Mouse (Mus musculus): ENCODE measurements around the gene Fam163b. TPM values are rescaled to one million over a fixed set of nuclear protein-coding genes. Genes with fewer than 3 reads are reported as not detected.

Fam163b gene
- polyA plus RNA-seq, 1 experiment from 2014 or later, result 0.16 TPM

DNA sequence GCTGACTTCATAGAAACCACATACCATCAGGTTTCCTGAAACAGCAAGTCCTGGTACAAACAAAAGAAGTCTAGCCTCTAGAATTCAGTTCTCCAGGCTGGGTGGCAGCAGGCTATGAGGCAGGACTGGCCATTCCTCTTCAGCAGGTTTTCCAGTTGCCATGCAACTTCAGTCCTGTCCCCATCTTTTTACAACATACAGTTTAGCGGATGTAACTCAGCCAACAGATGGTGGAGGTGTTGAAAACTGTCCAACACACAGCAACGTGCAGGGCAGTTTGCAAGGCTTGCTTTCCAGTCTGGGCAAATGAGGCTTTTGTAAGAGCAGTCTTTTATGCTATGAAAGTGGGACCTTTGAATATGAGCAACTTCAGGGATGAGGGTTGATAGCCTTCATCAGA lies 2.7 kb upstream of the Fam163b start:
- Histone ChIP-seq H3K4me2 (ENCODE audit: low read depth, low read length) (no peak overlapping the region), H3K36me3 (ENCODE audit: control insufficient read depth, insufficient read depth, low read length) (no peaks in the 10 kb centered on the region), H3K27me3 (replicated peaks; ENCODE audit: control insufficient read depth, insufficient read depth, low read length) (peaks cover 28% of the 10 kb centered on the region), H3K27ac (ENCODE audit: low read length) (no peak overlapping the region), H3K4me3 (ENCODE audit: low read length) (no peak overlapping the region), H3K9me3 (ENCODE audit: control insufficient read depth, low read length) (no peaks in the 10 kb centered on the region), H3K9ac (ENCODE audit: low read depth, low read length) (no peak overlapping the region), H3K4me1 (ENCODE audit: control insufficient read depth, insufficient read depth, low read length) (peaks cover 4% of the 10 kb centered on the region; the same call in 1 of the 2 replicates)
- 72% methylated on average over 2 of the region's 2 CpGs for WGBS
- no peak for ATAC-seq

DNA sequence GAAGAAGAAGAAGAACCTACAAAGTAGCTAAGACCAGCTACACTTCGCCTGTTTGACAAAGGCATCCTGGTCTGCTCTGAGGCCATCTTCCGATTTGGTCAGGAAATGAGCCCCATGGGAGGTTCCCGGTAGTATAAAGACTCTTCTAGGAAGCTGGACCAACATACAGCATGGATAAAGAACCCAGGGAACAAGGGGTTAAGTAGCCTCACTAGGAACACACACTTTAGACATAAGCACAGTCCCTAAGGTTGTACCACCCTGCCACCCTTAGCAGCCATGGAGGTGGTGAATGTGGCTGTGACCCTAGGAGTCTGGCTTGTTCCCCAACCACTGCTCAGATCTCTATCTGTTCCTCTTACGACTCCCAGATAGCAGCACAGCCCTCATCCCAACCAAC lies 3.9 kb downstream of the Fam163b start:
- ATAC-seq, result no peak
- peaks cover 27% of the 10 kb centered on the region for H3K27me3 ChIP-seq (replicated peaks; ENCODE audit: control insufficient read depth, insufficient read depth, low read length)
- H3K36me3 ChIP-seq (ENCODE audit: control insufficient read depth, insufficient read depth, low read length), result no peaks in the 10 kb centered on the region
- H3K4me1 ChIP-seq (ENCODE audit: control insufficient read depth, insufficient read depth, low read length), result peaks cover 4% of the 10 kb centered on the region; the same call in 1 of the 2 replicates
- no peak overlapping the region for H3K9ac ChIP-seq (ENCODE audit: low read depth, low read length)
- H3K4me3 ChIP-seq (ENCODE audit: low read length), result no peak overlapping the region
- H3K4me2 ChIP-seq (ENCODE audit: low read depth, low read length), result no peak overlapping the region
- H3K27ac ChIP-seq (ENCODE audit: low read length), result no peak overlapping the region
- WGBS, result 55% methylated on average over 4 of the region's 4 CpGs
- no peaks in the 10 kb centered on the region for H3K9me3 ChIP-seq (ENCODE audit: control insufficient read depth, low read length)

DNA sequence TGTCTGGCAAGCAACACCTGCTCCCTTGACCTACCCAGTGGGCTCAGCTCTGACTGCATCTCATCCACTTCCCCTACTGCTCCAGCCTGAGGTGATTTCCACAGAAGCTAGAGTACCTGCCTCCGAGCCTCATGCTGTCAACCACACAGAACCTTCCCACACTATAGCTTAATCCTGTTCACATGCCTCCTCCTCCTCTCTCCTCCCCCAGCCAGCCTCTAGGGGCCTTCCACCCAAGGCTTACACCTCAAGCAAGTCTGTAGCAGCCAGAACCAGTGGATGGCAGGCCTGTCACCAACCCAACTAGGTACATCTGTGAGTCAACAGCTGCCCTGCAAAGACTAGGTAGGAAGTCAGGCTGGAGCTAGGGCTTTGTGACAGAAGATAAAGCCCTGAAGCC lies 5.5 kb downstream of the Fam163b start:
- no peak for ATAC-seq
- 70% methylated on average over 1 of the region's 1 CpGs for WGBS
- H3K9ac ChIP-seq (ENCODE audit: low read depth, low read length), result no peak overlapping the region
- H3K36me3 ChIP-seq (ENCODE audit: control insufficient read depth, insufficient read depth, low read length), result no peaks in the 10 kb centered on the region
- no peaks in the 10 kb centered on the region for H3K9me3 ChIP-seq (ENCODE audit: control insufficient read depth, low read length)
- peaks cover 16% of the 10 kb centered on the region for H3K27me3 ChIP-seq (replicated peaks; ENCODE audit: control insufficient read depth, insufficient read depth, low read length)
- H3K4me2 ChIP-seq (ENCODE audit: low read depth, low read length), result no peak overlapping the region
- H3K4me3 ChIP-seq (ENCODE audit: low read length), result no peak overlapping the region
- no peak overlapping the region for H3K27ac ChIP-seq (ENCODE audit: low read length)
- H3K4me1 ChIP-seq (ENCODE audit: control insufficient read depth, insufficient read depth, low read length), result no peaks in the 10 kb centered on the region

DNA sequence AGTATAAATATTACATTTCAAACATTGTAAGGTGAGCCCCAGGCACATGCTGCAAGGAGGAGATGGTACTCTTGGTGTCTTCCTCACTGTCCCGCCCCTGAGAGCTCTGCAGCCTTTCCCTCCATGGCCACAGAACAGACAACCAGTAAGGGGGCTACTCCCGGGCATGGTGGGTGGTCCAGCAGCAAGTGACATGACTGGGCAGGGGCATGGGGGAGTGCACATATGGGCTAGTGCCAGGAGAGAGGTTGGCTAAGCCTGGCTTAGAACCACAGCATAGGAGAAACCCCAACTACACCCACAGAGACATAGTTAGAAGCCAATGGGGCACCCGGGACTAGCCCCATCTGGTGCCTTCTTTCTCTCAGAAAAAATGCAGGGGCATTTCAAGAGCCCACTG lies 6.0 kb downstream of the Fam163b start:
- Histone ChIP-seq H3K4me1 (ENCODE audit: control insufficient read depth, insufficient read depth, low read length) (no peaks in the 10 kb centered on the region), H3K36me3 (ENCODE audit: control insufficient read depth, insufficient read depth, low read length) (no peaks in the 10 kb centered on the region), H3K9ac (ENCODE audit: low read depth, low read length) (no peak overlapping the region), H3K27me3 (replicated peaks; ENCODE audit: control insufficient read depth, insufficient read depth, low read length) (peaks cover 11% of the 10 kb centered on the region), H3K4me2 (ENCODE audit: low read depth, low read length) (no peak overlapping the region), H3K27ac (ENCODE audit: low read length) (no peak overlapping the region), H3K4me3 (ENCODE audit: low read length) (no peak overlapping the region), H3K9me3 (ENCODE audit: control insufficient read depth, low read length) (no peaks in the 10 kb centered on the region)
- 61% methylated on average over 3 of the region's 3 CpGs for WGBS
- ATAC-seq, result no peak

DNA sequence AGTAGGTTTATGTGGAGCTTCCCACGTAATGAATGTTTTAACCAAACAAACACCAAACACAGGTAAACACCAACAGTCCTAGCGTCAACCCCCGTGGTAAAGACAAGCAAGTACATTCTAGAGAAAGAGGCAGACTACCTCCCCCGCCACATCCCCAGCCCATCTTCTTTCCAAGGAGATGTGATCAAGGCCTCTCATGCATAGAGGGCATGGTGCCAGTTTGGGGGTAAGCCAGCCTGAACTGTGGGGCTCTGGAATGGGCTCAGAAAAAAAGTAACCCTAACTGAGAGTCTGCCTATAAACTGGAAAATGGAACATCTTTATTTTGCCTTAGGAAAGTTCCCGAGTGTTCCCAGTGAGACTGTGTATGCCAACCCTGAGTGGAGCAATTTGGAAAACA lies 6.4 kb downstream of the Fam163b start:
- H3K36me3 ChIP-seq (ENCODE audit: control insufficient read depth, insufficient read depth, low read length), result no peaks in the 10 kb centered on the region
- peaks cover 7% of the 10 kb centered on the region; the same call in 1 of the 2 replicates for H3K27me3 ChIP-seq (replicated peaks; ENCODE audit: control insufficient read depth, insufficient read depth, low read length)
- H3K27ac ChIP-seq (ENCODE audit: low read length), result no peak overlapping the region
- H3K4me1 ChIP-seq (ENCODE audit: control insufficient read depth, insufficient read depth, low read length), result no peaks in the 10 kb centered on the region
- no peak for ATAC-seq
- 66% methylated on average over 5 of the region's 5 CpGs for WGBS
- H3K4me2 ChIP-seq (ENCODE audit: low read depth, low read length), result no peak overlapping the region
- H3K9me3 ChIP-seq (ENCODE audit: control insufficient read depth, low read length), result no peaks in the 10 kb centered on the region
- no peak overlapping the region for H3K4me3 ChIP-seq (ENCODE audit: low read length)
- H3K9ac ChIP-seq (ENCODE audit: low read depth, low read length), result no peak overlapping the region

DNA sequence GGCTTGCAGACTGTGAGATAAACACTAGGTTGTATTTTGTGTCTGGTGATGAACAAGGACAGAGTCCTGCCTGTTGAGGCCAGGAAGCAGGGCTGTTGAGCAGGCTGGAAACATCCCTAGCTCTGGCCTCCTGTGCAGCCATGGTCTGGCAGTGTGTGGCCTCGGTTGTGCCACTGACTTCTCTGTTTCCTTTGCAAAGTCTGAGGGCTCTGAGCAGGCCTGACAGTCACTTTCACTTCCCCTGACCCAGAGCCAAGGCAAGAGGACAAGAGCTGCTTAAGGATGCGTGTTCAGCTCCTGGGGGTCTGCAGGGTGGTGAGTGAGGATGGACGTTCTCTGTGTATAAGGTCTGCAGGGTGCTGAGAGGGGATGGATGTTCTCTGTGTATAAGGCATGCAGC lies 13.3 kb downstream of the Fam163b start:
- H3K4me3 ChIP-seq (ENCODE audit: low read length), result no peak overlapping the region
- WGBS, result 67% methylated on average over 3 of the region's 3 CpGs
- no peak overlapping the region for H3K27ac ChIP-seq (ENCODE audit: low read length)
- no peaks in the 10 kb centered on the region for H3K9me3 ChIP-seq (ENCODE audit: control insufficient read depth, low read length)
- H3K9ac ChIP-seq (ENCODE audit: low read depth, low read length), result no peak overlapping the region
- ATAC-seq, result no peak
- H3K36me3 ChIP-seq (ENCODE audit: control insufficient read depth, insufficient read depth, low read length), result no peaks in the 10 kb centered on the region
- no peaks in the 10 kb centered on the region for H3K27me3 ChIP-seq (replicated peaks; ENCODE audit: control insufficient read depth, insufficient read depth, low read length)
- no peak overlapping the region for H3K4me2 ChIP-seq (ENCODE audit: low read depth, low read length)
- H3K4me1 ChIP-seq (ENCODE audit: control insufficient read depth, insufficient read depth, low read length), result no peaks in the 10 kb centered on the region

DNA sequence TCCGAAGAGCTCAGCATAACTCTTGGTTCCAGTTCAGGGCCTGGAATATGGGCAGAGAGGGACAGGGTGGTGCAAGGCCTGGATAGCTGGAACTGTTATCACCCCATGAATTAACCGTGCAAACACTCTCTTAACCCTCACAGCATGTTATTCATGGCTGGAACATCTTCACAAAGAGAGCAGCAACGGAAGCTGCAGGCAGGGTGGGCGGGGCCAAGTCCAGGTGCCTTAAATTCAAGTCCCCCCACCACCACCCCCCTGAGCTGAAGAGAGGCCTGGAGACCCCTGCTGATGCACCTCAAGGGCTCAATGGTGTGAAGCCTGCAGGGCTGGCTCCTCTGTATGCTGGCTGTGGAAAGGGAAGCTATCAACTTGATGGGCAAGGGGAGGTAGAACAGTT lies 15.8 kb downstream of the Fam163b start:
- no peak for ATAC-seq
- Histone ChIP-seq H3K27me3 (replicated peaks; ENCODE audit: control insufficient read depth, insufficient read depth, low read length) (no peaks in the 10 kb centered on the region), H3K4me3 (ENCODE audit: low read length) (no peak overlapping the region), H3K9ac (ENCODE audit: low read depth, low read length) (no peak overlapping the region), H3K36me3 (ENCODE audit: control insufficient read depth, insufficient read depth, low read length) (no peaks in the 10 kb centered on the region), H3K4me1 (ENCODE audit: control insufficient read depth, insufficient read depth, low read length) (peaks cover 7% of the 10 kb centered on the region), H3K4me2 (ENCODE audit: low read depth, low read length) (no peak overlapping the region), H3K9me3 (ENCODE audit: control insufficient read depth, low read length) (no peaks in the 10 kb centered on the region), H3K27ac (ENCODE audit: low read length) (no peak overlapping the region)
- 50% methylated on average over 4 of the region's 4 CpGs for WGBS

DNA sequence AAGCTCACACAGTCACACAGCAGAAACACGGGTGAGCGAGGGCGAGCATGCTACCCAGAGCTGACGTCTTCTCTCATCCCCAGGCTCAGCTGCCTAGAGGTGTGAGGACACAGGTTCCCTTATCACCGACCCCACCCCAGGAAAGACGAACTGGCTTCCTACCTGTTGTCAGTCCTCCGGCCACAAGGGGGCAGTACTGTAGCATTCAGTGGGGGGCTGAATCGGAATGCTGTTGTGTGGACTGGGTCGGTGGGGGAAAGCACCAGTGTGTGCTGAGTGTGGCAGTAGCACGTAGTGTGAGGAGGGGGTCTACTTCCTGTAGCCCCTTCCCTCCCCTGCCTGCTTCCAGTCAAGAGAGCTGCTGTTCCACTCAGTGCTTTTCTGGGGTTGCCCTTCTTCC lies 16.3 kb downstream of the Fam163b start:
- Histone ChIP-seq H3K36me3 (ENCODE audit: control insufficient read depth, insufficient read depth, low read length) (no peaks in the 10 kb centered on the region), H3K4me2 (ENCODE audit: low read depth, low read length) (no peak overlapping the region), H3K27me3 (replicated peaks; ENCODE audit: control insufficient read depth, insufficient read depth, low read length) (no peaks in the 10 kb centered on the region), H3K9me3 (ENCODE audit: control insufficient read depth, low read length) (no peaks in the 10 kb centered on the region), H3K4me1 (ENCODE audit: control insufficient read depth, insufficient read depth, low read length) (peaks cover 7% of the 10 kb centered on the region), H3K4me3 (ENCODE audit: low read length) (no peak overlapping the region), H3K27ac (ENCODE audit: low read length) (no peak overlapping the region), H3K9ac (ENCODE audit: low read depth, low read length) (no peak overlapping the region)
- WGBS, result 41% methylated on average over 10 of the region's 10 CpGs
- ATAC-seq, result no peak

DNA sequence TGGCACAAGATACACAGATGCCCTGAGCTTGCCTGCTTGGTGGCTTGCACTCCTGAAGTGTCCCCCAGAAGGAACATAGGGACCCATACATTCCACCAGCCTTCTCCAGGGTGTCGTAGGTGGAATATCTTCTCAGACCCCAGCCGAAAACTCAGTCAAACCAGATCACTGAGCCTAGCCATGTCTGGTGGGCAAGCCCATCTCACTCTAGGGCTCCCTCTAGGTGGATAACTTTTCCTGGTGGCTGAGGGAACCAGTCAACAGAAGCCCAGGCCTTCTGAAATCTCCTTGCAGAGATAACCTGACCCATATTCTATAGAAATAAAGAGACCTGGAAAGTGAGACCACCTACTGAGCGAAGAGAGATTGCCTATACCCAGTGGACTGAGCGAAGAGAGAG lies 19.2 kb downstream of the Fam163b start:
- Histone ChIP-seq H3K4me2 (ENCODE audit: low read depth, low read length) (no peak overlapping the region), H3K4me3 (ENCODE audit: low read length) (no peak overlapping the region), H3K9me3 (ENCODE audit: control insufficient read depth, low read length) (no peaks in the 10 kb centered on the region), H3K36me3 (ENCODE audit: control insufficient read depth, insufficient read depth, low read length) (no peaks in the 10 kb centered on the region), H3K4me1 (ENCODE audit: control insufficient read depth, insufficient read depth, low read length) (peaks cover 10% of the 10 kb centered on the region), H3K9ac (ENCODE audit: low read depth, low read length) (no peak overlapping the region), H3K27me3 (replicated peaks; ENCODE audit: control insufficient read depth, insufficient read depth, low read length) (no peaks in the 10 kb centered on the region), H3K27ac (ENCODE audit: low read length) (no peak overlapping the region)
- 88% methylated on average over 4 of the region's 4 CpGs for WGBS
- no peak for ATAC-seq

DNA sequence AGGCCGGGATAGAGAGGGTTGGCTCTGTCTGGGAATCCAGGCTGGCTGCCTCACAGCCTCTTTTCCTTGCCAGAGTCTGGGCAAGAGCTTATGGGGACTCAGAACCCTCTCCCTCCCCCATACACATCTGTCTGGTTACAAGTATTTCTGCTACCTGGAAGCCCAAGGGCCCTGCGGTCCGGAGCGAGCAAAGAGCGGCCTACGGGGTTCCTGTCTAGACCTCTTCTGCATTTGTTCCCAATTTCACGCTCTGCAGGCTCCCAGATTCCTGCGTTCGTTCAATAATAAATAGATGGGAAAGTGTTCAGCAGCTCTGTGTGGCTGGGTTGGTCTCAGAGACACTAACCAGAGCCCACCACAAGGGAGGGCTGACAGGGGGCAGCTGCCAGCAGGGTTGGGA lies 19.7 kb downstream of the Fam163b start:
- no peaks in the 10 kb centered on the region for H3K36me3 ChIP-seq (ENCODE audit: control insufficient read depth, insufficient read depth, low read length)
- peaks cover 10% of the 10 kb centered on the region for H3K4me1 ChIP-seq (ENCODE audit: control insufficient read depth, insufficient read depth, low read length)
- H3K9me3 ChIP-seq (ENCODE audit: control insufficient read depth, low read length), result no peaks in the 10 kb centered on the region
- no peak for ATAC-seq
- H3K27ac ChIP-seq (ENCODE audit: low read length), result no peak overlapping the region
- WGBS, result 59% methylated on average over 9 of the region's 9 CpGs
- H3K27me3 ChIP-seq (replicated peaks; ENCODE audit: control insufficient read depth, insufficient read depth, low read length), result no peaks in the 10 kb centered on the region
- no peak overlapping the region for H3K4me3 ChIP-seq (ENCODE audit: low read length)
- no peak overlapping the region for H3K9ac ChIP-seq (ENCODE audit: low read depth, low read length)
- H3K4me2 ChIP-seq (ENCODE audit: low read depth, low read length), result no peak overlapping the region
